Mouse (Mus musculus) frontal cortex, postnatal 10 days (tissue): ENCODE data around the gene Plcg2.
A peak's percentile ranks its signal among the peaks of the same experiment; 100 is the strongest.

Experiments
- DNase-seq, 2 experiments: peaks; one replicate each; pipeline ENCODE4 v3.0.0; 2022; ENCODE audit warnings: low spot score in 2 of 2, mixed read lengths in 1 of 2

The Plcg2 gene

DNA sequence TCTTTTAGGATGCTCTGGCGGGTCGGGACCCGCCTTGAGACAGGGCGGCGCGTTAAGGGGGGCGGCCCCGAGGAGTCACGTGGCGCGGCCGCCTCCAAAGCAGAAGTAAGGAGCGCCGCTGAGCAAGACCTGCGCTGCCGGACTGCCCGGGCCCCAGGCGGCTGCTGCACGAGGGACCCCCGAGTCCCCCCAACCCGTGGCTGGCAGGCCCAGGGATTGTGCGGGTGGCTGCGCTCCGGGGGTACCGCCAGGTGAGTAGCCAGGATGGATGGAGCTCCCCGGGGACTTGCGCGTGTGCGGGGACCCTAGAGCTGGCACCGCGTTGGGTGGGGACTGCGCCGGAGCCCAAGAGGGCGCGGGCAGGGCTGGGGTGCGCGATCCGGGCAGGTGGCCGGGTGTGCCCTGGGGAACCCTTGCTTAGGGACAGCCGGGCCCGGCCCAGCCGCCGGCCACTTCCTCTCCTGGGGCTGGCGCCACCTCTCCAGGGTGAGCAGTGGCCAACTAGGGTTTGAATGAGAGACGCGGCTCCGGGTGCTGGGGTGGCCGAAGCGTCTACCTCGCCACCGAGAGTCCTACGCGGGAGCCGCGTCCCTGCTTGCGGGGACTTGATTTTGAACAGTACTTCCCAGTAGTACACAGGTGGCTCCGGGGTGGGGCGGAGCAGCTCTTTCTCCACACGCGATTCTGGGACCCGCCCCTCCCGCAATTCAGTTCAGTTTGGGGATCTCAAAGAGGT, at the start of gene Plcg2:
Plcg2 (plus strand) TSS at position 113 of the 736 bp plus-strand sequence.
- DNase-seq, result peak in 1 of 2 experiments; percentile 21

DNA sequence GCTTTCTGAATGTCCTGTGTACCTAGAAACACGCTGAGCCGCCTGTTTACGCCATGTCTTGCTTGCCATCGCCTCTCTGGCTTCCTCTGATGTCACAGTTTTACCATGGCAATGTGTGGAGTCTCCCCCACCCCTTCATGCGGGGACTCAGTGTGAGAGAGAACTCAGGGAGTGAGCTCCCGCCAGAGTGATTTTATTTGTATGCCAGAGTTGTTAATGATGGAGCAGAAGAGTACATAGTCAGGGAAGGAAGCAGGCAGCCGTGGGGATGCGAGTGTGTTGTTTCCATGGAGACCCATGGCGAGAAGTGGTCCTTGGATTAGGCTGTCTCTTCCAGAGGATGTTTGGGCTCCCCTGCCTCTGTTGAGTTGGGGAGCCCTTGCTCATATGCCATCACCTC, 47.0 kb upstream of the Plcg2 start:
- peak; percentile 35 to 64 for DNase-seq

DNA sequence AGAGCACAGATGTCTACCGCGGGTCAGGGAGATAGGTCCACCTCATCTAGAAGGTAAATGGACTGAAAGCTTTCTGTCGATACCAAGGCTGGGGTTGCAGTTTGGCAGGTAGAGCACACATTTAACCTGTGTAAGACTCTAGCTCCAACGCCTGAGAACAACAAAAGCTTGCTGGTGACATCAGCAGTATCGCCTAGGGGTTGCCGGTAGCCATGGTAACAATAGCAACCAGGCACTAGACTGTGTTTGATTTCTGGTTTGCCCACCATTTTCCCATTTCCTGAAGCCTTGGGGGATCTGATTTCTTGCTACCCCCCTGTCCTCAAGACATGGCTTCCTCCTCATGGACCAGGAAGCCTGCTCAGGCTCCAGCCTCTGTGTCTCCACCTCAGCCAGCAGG, 44.1 kb upstream of the Plcg2 start:
- no peak for DNase-seq

DNA sequence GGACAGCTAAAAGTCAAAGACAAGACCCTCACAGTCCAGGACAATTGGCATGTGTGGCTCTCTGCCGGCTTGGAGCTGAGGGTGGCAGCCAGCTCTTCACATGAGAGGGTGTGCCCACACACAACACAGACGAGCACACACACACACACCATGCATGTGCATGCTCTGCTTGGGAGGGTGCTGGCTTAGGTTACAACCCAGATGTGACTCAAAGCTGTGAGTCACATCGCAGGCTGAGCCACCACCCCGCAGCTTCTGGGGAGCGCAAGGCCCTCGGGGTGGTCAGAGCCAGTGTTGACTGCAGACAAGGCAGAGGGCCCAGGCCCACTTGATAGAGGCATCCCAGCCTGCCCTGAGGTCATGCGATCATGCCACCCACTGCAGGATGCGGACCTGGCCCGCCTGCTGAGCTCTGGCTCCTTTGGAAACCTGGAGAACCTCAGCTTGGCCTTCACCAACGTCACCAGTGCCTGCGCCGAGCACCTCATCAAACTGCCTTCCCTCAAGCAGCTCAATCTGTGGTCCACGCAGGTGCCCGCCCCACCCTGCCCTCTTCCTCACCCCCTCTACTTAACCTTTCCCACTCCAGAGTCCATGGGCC, 43.5 kb upstream of the Plcg2 start:
- DNase-seq, result no peak

DNA sequence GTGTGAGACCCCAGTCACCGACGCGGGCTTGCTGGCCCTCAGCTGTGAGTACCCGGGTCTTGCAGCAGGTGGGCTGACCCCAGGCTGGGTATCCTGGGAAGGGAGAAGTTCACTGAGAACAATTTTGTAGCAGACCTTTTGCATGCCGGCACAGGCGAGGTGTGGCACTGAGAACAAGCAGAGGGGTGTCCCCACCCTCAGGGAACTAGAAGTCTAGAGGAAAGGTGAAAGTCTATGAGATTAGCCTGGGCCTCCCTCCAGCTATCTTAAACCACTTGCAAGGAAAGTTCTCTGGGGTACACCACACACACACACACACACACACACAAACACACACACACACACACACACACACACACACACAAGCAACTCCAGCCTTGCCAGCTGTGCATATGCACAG, 42.4 kb upstream of the Plcg2 start:
- no peak for DNase-seq

DNA sequence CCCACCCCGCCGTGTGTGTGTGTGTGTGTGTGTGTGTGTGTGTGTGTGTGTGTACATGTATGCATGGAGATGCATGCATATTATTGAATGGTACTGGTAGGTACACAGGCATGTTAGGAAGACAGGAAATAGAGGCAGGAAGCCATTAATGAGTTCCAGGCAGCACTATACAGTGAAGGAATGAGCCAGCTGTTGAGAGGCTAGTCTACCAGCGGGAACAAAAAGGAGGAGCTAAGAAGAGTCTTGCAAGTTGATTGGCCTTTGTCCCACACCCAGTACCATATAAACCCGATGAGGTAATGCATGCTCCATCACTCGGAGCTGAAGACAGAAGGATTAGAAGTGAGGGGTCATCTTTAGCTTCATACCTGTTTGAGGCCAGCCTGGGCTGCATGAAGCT, 39.7 kb upstream of the Plcg2 start:
- no peak for DNase-seq

DNA sequence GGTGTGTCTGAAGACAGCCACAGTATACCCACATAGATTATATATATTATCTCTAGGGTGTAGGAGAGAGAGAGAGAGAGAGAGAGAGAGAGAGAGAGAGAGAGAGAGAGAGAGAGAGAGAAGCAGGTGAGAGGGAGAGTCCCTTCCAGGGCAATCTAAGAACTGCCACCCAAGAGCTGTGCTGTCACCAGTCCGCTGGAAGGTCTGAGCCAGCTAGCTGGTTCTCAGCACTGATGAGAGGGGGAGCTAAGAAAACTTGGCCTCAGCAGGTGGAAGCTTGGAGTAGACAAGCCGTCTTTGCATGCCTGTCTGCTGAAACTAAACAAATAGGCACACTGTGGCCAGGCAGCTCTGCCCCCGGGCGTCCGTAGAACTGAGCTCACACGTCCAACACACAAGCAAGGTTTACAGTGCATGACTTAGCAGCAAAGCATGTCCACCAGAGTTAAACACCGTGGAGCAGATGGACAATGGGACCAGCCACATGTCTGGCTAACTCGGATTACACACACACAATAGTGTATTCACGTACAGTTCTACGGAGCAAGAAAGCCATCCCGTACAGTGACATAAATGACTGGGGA, 35.3 kb upstream of the Plcg2 start:
- DNase-seq, result no peak

DNA sequence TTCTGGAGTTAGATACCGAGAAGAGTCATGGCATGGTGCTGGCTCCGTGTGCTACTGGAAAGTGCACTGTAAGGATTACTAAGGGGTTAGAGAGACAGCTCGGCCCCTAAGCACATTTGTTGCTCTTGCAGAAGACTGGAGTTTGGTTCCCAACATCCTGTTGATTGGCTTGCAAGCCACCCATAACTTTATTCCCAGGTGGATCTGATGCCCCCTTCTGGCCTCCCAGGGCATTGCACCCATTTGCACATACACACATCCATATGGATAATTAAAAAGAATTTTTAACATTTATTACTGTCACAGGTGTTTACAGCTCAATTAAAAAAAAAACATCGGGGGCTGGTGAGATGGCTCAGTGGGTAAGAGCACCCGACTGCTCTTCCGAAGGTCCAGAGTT, 33.6 kb upstream of the Plcg2 start:
- no peak for DNase-seq

DNA sequence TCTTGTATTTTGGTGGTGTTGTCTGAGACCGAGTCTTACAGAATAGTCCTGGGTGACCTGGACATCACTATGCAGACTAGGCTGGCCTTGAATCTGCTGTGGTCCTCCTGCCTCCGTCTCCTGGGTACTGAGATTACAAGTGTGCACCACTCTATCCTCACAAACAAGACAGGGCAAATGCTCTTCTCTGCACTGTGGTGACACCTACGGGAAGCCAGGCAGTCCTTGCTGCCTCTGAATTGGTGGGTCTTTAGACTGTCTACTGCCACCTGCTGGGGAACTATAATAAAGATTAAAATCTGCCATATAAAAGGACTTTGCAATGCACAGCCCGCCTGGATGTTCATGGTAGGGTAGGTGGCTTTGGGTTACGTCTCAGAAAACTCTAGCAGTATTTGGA, 32.8 kb upstream of the Plcg2 start:
- DNase-seq, result peak in 1 of 2 experiments; percentile 52

DNA sequence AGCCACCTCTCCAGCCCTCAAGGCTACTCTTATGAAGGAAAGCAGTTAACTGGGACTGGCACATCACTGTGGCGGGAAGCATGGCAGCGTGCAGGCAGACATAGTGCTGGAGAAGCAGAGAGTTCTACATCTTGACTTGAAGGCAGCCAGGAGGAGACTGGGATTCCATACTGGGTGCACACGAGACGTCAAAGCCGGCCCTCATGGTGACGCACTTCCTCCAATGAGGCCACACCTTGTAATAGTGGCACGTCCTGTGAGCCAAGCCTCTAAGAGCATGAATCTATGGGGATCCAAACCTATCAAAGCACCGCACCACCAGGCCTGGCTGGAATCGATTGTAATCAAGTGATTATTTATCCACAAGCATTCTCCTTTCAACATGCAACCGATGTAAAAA, 30.6 kb upstream of the Plcg2 start:
- no peak for DNase-seq

DNA sequence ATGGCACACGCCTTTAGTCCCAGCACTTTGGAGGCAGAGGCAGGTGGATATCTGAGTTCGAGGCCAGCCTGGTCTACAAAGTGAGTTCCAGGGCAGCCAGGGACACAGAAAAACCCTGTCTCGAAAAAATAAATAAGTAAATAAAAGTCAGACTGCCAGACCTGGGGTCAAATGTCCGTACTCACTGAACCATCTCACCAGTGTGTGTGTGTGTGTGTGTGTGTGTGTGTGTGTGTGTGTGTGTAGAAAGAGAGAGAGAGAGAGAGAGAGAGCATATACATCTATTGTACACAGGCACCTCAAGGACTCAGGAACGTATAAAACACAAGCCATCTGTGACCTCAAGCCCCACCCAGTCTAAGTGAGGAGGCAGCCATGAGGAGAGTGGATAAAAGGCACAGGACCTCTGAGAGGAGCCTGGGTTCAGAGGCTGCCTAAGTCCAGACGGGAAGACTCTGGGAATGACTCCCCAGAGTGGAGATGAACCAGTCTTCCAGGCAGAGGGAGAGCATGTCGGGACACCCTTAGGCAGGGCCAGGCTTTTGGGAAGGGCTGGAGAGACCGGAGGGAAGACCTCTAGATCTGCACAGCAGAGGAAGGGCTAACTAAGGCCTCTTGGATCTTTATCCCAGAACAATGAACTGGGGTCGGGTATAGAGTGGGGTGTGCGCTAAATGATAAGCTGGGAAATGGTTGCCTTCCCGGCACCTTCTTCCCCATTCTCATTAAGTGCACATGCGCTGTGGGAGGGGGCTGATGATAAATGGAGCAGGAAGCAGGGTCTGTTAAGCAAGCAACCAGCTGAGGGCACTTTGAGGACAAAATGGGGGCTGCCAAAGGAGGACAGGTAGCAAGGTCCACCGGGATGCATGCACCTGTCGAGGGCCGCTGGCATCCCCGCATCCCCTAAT, 28.4 kb upstream of the Plcg2 start:
- no peak for DNase-seq

DNA sequence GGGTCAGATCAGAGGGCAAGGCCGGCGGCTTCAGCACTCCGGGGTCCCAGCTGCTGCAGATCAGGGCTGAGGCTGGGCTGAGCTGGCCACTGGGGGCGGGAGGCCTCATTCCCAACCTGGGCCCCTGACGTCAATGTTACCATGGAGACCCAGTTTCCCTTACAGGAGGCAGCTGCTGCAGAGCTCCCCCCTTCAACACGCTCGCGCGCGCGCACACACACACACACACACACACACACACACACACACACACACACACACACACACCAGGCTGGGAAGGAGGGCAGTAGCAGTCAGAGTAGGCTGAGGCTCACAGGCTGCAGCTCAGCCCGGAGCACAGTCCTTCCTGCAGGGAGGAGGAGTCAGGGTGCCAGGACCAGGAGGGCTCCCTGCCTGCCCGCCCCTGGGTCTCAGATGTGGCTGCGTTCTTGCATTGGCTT, 27.7 kb upstream of the Plcg2 start:
- peak; percentile 87 to 89 for DNase-seq

DNA sequence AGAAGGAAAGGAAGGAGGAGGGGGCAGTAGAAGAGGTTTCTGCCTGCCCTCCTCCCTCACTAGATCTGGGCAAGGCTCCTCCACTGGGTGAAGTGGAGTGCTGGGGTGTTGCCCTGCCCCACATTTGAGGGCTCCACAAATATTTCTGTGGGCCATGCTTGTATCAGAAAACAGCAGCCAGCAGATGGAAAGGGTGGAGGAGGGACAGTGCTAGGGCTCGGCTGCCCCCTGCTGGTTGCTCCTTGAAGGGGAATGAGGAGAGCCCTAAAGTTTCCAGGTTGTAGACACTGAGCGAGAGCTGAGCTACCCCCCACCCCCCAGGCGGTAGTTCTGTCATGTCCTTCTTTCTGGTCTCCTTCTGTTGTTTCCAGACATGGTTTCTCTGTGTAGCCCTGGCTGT, 26.9 kb upstream of the Plcg2 start:
- DNase-seq, result peak in 1 of 2 experiments; percentile 64

DNA sequence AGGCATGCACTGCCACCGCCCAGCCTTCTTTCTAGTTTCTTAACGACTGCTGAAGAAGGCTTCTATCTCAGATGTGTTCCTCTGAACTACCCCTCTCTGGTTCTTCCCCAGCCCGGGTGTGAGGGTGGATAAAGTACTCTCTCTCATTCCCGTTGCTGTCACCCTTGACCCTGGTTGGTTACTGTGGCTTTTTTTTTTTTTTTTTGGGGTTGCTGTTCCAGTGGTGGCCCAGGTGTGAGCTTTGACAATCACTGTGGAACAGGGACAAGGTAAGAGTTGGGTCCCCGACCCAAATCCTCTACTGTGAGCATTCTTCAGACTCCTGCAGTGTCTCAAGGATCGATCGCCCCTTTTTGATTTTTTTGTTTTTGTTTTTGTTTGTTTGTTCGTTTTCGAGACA, 26.4 kb upstream of the Plcg2 start:
- DNase-seq, result no peak

DNA sequence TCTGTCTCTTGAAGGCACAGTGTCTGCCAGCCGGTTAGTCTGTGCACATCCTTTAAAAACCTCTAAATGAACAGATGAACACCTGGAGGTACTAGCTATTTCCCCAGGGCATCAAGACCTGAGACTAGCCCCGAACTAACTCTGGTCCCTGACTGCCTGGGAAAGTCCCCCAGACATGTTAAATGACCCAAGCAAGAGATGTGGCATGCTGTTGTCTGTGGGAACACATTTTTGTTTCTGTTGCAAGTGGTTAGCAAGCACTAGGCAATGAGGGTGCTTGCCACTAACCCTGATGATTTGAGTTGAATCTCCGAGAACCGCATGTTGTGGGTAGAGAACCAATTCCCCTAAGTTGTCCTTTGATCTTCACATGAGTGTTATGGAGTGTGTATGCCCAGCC, 25.8 kb upstream of the Plcg2 start:
- DNase-seq, result no peak

DNA sequence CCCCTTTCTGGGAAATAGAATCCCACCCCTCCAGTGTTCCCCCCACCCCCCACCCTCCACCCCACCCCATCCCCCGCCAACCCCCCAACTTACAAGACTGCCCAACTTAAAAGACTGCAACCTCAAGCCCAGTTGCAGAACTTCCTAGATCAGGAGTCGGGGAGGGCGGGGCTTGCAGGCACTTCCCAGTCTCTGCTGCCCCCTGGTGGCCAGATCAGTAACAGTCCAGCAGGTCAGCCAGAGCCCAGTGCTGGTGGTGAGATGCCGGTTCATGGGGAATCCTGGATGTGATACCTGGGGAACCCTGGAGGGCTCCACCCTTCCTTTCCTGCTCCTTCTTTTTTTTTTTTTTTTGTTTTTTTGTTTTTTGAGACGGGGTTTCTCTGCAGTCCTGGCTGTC, 23.1 kb upstream of the Plcg2 start:
- peak; percentile 76 to 87 for DNase-seq

DNA sequence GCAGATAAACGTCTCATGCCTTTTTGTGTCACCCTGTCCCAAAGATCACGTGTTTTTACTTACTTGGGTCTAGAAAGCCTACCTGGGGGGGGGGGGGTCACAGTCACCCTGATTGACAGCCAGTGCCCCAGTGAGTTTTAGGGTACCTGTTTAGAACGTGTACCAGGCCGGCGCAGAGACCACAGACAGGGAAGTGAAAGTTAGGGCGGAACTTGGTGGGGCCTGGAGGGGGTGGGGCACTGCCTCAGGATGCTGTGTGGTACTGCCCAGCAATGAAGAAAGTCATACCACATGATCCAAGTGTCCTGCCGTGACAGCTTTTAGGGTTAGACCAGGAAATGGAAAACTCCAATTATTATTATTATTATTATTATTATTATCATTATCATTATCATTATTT, 22.3 kb upstream of the Plcg2 start:
- no peak for DNase-seq

DNA sequence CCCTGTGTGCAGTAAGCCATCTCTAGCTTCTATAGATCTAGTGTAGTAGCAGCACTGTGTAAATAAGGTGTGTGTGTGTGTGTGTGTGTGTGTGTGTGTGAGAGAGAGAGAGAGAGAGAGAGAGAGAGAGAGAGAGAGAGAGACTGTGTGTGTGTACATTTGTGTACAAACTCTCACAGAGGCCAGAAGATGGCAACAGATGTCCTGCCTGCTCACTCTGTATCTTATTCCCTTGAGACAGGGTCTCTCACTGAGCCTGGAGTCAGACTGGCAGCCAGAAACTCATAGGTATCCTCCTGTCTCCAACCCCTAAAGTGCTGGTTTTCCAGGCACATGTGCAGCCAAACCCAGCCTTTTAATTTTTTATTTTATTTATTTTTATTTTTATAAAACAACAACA, 20.0 kb upstream of the Plcg2 start:
- no peak for DNase-seq

DNA sequence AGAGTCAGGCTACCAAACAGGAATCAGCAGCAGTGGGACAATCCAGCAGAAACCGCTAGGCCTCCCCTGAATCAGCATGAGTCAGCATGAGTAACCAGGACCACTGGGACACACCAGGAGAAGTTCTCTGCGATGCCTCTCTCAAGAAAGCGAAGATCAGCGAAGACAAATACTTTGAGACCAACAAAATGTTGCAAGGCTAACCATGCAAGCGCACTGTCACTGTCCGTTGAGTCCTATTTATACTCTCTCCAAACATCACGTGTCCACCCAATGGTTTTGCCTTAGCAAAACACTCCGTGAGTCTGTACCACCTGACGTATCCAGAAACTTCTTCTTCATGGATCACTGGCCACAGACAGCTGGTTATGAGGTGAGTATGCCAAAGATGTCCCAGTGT, 18.1 kb upstream of the Plcg2 start:
- no peak for DNase-seq

DNA sequence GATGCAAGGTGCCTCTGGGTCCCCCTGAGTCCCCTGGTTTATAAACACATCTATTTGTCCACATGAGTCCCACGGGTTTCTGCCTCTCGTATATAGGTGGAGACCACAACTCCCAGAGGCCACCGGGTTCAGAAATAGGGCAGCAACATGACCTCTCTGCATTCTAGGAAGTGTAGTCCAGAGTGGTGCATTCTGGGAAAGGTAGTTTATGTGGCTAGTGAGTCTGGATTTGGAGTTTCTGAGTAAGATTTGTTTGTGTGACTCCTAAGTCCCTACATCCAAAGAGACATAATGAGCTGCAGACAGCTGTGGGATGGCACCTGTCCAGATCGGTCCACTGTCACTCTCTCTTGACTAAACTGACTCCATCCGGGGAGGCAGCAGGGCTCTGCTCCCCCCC, 17.6 kb upstream of the Plcg2 start:
- no peak for DNase-seq

DNA sequence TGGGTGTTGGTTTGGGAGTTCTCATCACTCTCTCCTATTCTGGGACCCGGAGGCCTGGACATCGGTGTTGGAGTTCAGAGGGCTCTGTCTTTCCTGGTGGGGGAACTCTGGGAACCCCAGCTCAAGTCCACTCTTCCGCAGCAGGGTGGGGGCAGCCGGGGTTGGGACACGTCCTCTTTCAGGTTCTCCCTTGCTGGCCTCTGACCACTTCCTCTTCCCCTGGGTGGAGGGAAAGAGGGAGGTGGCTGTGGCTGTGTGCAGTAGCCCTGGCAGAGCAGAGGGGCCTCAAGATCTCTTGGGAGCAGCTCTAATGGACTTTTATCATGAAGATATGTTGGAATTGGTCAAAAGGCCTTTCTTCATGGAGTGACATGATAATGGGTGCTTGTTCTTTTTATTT, 16.3 kb upstream of the Plcg2 start:
- no peak for DNase-seq

DNA sequence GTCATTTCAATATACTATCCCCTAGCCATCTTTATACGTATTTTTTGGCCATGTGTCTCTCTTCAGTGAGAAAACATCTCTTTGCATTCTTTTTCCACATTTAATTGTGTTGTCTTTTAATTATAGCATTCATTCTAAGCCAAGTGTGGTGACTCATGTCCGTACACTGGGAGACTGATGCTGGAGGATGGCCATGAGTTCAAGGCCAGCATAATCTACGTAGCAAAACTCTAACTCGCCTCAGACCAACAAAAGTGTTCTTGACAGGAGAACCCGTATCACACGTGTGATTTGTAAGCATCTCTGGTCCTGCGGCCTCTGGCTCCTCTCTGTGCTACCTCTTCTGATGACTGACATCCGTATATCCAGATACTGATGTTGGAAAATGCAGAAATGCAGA, 13.4 kb upstream of the Plcg2 start:
- no peak for DNase-seq
